Mouse (Mus musculus) forebrain, embryonic 12.5 days (tissue): ENCODE results near the gene Mctp1. TPM values are rescaled to one million over a fixed set of nuclear protein-coding genes. Genes with fewer than 3 reads are reported as not detected.

Experiments used
- ATAC-seq: fragments of 200-750 bp; cut with Nextera tagmentation; 2 replicates; pipeline ENCODE4 v1.8.0; 2017; ENCODE audit warnings: moderate TSS enrichment; ENCODE audit not compliant: low FRiP score
- H3K27ac ChIP-seq: fragments of 300-500 bp; sonication (generic); 2 replicates; pipeline ENCODE4 v1.5.1; 2016; ENCODE audit warnings: mild to moderate bottlenecking
- H3K27me3 ChIP-seq: fragments of 300-500 bp; sonication (generic); 2 replicates; pipeline ENCODE4 v1.6.1; 2016; ENCODE audit warnings: mild to moderate bottlenecking
- H3K36me3 ChIP-seq: fragments of 300-500 bp; sonication (generic); replicated peaks from 2 replicates; pipeline ENCODE4 v1.6.1; 2016; ENCODE audit warnings: mild to moderate bottlenecking
- H3K4me1 ChIP-seq: fragments of 300-500 bp; sonication (generic); 2 replicates; pipeline ENCODE4 v1.6.1; 2016
- H3K4me2 ChIP-seq: fragments of 300-500 bp; sonication (generic); 2 replicates; pipeline ENCODE4 v1.6.1; 2016; ENCODE audit warnings: mild to moderate bottlenecking, moderate library complexity
- H3K4me3 ChIP-seq: fragments of 300-500 bp; sonication (generic); replicated peaks from 2 replicates; pipeline ENCODE4 v1.5.1; 2016; ENCODE audit warnings: mild to moderate bottlenecking
- H3K9ac ChIP-seq: fragments of 300-500 bp; sonication (generic); 2 replicates; pipeline ENCODE4 v1.6.1; 2016; ENCODE audit warnings: mild to moderate bottlenecking
- H3K9me3 ChIP-seq: fragments of 300-500 bp; sonication (generic); 2 replicates; pipeline ENCODE4 v1.6.1; 2016
- WGBS: fragments of 180-500 bp; shearing (Covaris S2); methylation state at CpG from one replicate; pipeline ENCODE4 v1.1.7; 2016; 5-methylcytosine and 5-hydroxymethylcytosine counted together
- polyA plus RNA-seq: library from polyadenylated mRNA; unstranded; fragments of >200 nt; fragmentation: Nextera tagmentation; extraction: Ambion mirVana; gene quantifications from 2 replicates; pipeline ENCODE4 v1.2.1, GENCODE M21; 2016

Mctp1 gene
- polyA plus RNA-seq, 1 experiment from 2014 or later, result 5.6 TPM

- peak; percentile 48 for ATAC-seq
- H3K4me2 ChIP-seq, result no peak overlapping the region
- 0 out of 2 replicates have a peak overlapping the region, but pooled peaks have one; percentile 42 for H3K27ac ChIP-seq
- H3K9ac ChIP-seq, result no peak overlapping the region
- H3K4me1 ChIP-seq, result peaks cover 19% of the 10 kb centered on the region
- H3K9me3 ChIP-seq, result no peaks in the 10 kb centered on the region
- H3K4me3 ChIP-seq, result no peak overlapping the region
- WGBS, result 5% methylated on average over 1 of the region's 1 CpGs
- no peaks in the 10 kb centered on the region for H3K36me3 ChIP-seq
- peaks cover 10% of the 10 kb centered on the region for H3K27me3 ChIP-seq
These were observed 424.6 kb downstream of the Mctp1 start for GRCm38 (mm10) chr13:76808871-76809390.

DNA sequence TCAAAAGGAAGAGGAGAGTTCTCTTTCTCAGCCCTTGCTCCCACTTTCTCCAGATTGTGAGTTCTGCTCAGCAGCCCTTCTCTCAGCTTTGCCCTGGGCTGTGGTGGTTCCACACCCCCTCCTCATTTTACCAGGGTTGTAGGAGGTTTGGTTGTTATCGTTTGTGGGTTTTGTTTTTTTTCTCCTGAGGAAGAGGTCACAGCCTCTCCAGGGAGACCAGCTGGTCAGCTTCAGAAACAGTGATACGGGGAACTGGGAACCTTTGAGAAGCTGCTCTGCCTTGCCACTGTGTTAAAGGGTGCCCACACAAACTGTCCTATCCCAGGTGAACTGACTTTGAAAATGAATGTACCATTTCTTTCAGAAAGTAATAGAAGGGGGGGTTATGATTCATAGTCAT is 425.5 kb downstream of the Mctp1 start:
- Histone ChIP-seq H3K36me3 (no peaks in the 10 kb centered on the region), H3K4me3 (no peak overlapping the region), H3K27me3 (peaks cover 10% of the 10 kb centered on the region), H3K9ac (0 out of 2 replicates have a peak overlapping the region, but pooled peaks have one; percentile 17), H3K27ac (peak overlapping the region; percentile 70), H3K9me3 (no peaks in the 10 kb centered on the region), H3K4me1 (peaks cover 18% of the 10 kb centered on the region), H3K4me2 (0 out of 2 replicates have a peak overlapping the region, but pooled peaks have one; percentile 21)
- ATAC-seq, result peak; percentile 36; the same call in 1 of the 2 replicates
- WGBS, result 5% methylated on average over 2 of the region's 2 CpGs

GRCm38 (mm10) chr13:76810496-76810939 is 426.2 kb downstream of the Mctp1 start:
- Histone ChIP-seq H3K4me2 (peak overlapping the region; percentile 30), H3K27me3 (peaks cover 10% of the 10 kb centered on the region)

DNA sequence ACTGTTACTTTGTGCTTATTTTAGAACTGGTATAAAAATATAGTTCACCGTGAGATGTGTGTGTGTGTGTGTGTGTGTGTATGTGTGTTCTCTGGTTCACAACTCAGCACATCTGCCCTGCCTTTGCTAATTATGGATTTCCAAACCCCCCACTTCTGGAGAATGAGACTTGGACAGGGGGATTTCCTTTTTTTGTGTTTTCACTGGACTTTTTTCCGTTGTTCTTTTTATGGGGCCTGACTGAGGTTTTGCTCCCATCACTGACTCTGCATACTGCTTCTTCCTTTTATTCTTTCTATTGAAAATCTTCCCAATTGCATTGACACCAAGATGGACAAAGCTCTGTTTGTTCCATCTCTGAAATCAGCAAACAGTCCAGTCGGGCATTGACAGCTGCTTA is 438.7 kb downstream of the Mctp1 start:
- Histone ChIP-seq H3K4me2 (no peak overlapping the region), H3K4me1 (peaks cover 16% of the 10 kb centered on the region), H3K9me3 (no peaks in the 10 kb centered on the region), H3K9ac (no peak overlapping the region), H3K36me3 (no peaks in the 10 kb centered on the region), H3K27ac (no peak overlapping the region), H3K27me3 (no peaks in the 10 kb centered on the region), H3K4me3 (no peak overlapping the region)
- 35% methylated on average over 3 of the region's 3 CpGs for WGBS
- ATAC-seq, result no peak

More at GRCm38 (mm10) chr13:76810496-76810939, 426.2 kb downstream of the Mctp1 start:
- Histone ChIP-seq H3K4me3 (no peak overlapping the region), H3K36me3 (no peaks in the 10 kb centered on the region), H3K9me3 (no peaks in the 10 kb centered on the region), H3K9ac (no peak overlapping the region), H3K27ac (peak overlapping the region; percentile 50; the same call in 1 of the 2 replicates), H3K4me1 (peaks cover 18% of the 10 kb centered on the region)
- under 1% methylated on average over 7 of the region's 7 CpGs for WGBS
- peak; percentile 88 for ATAC-seq

DNA sequence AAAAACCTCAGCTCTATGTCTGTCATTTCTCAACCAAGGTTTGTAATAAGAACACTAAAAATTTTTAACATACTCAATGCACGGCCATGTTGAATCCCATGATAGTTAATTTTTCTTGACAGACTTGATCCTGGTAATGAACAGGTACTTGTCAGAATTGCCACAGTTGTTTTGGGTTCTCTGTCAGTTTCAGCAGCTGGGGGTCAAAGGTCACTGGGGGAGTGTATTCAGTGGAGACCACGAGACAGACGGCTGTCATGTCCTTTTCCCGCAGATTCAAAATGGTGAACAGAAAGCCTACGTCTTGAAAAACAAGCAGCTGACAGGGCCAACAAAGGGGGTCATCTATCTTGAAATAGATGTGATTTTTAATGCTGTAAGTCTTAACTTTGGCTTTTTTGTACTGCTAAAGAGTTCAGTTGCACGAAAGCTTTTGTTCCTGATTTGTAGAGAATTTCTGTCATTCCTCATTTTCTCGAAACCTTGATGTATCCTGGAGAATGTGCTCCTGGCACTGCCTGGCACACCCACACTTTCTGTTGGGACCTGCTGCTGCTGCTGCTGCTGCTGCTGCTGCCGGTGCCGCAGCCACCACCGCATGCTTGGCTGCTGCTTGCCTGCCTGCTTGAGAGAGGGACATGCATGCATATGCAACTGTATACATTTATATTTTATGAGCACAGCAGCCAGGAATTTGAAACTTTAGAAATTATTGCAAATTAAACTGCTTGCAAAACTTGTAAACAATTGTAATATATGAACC is 440.8 kb downstream of the Mctp1 start:
- H3K4me1 ChIP-seq, result peaks cover 16% of the 10 kb centered on the region
- 27% methylated on average over 10 of the region's 10 CpGs for WGBS
- no peak overlapping the region for H3K4me3 ChIP-seq
- H3K36me3 ChIP-seq, result no peaks in the 10 kb centered on the region
- H3K27me3 ChIP-seq, result no peaks in the 10 kb centered on the region
- H3K27ac ChIP-seq, result peak overlapping the region; percentile 70
- no peaks in the 10 kb centered on the region for H3K9me3 ChIP-seq
- H3K9ac ChIP-seq, result no peak overlapping the region
- peak overlapping the region; percentile 13; the same call in 1 of the 2 replicates for H3K4me2 ChIP-seq
- ATAC-seq, result peak; percentile 69

- Histone ChIP-seq H3K4me3 (no peak overlapping the region), H3K27me3 (no peaks in the 10 kb centered on the region), H3K36me3 (no peaks in the 10 kb centered on the region), H3K4me2 (peak overlapping the region; percentile 17; the same call in 1 of the 2 replicates), H3K9ac (no peak overlapping the region), H3K27ac (no peak overlapping the region), H3K9me3 (no peaks in the 10 kb centered on the region), H3K4me1 (peaks cover 12% of the 10 kb centered on the region)
- WGBS, result 69% methylated on average over 3 of the region's 3 CpGs
- no peak for ATAC-seq
These were observed 443.4 kb downstream of the Mctp1 start for GRCm38 (mm10) chr13:76827738-76828137.

- Histone ChIP-seq H3K4me2 (no peak overlapping the region), H3K9ac (no peak overlapping the region), H3K27ac (no peak overlapping the region), H3K4me1 (no peaks in the 10 kb centered on the region), H3K36me3 (no peaks in the 10 kb centered on the region), H3K27me3 (no peaks in the 10 kb centered on the region), H3K4me3 (no peak overlapping the region), H3K9me3 (no peaks in the 10 kb centered on the region)
- WGBS, result 78% methylated on average over 3 of the region's 3 CpGs
- ATAC-seq, result no peak
These were observed 453.7 kb downstream of the Mctp1 start for GRCm38 (mm10) chr13:76838031-76838430.

DNA sequence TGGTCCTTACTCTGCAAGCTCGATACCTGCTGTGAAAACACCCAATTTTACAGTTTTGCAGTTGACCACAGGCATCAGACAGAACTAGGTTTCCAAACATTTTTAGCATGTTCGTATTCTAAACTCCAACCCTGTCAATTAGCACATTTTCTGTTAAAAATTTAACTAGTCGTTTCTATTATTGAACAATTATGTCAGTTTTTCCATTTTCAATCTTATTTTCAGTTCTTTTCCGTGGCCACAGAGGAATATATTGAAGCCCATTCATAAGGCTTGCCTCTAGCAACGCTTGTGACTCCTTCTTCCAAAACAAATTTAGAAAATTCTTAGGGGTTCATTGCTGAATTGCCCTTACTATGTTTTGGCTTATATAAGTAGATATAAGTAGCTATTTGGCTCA is 456.4 kb downstream of the Mctp1 start:
- no peaks in the 10 kb centered on the region for H3K36me3 ChIP-seq
- no peaks in the 10 kb centered on the region for H3K9me3 ChIP-seq
- WGBS, result 80% methylated on average over 5 of the region's 5 CpGs
- H3K27ac ChIP-seq, result no peak overlapping the region
- no peak for ATAC-seq
- no peaks in the 10 kb centered on the region for H3K4me1 ChIP-seq
- H3K9ac ChIP-seq, result no peak overlapping the region
- H3K4me2 ChIP-seq, result no peak overlapping the region
- H3K27me3 ChIP-seq, result no peaks in the 10 kb centered on the region
- H3K4me3 ChIP-seq, result no peak overlapping the region

DNA sequence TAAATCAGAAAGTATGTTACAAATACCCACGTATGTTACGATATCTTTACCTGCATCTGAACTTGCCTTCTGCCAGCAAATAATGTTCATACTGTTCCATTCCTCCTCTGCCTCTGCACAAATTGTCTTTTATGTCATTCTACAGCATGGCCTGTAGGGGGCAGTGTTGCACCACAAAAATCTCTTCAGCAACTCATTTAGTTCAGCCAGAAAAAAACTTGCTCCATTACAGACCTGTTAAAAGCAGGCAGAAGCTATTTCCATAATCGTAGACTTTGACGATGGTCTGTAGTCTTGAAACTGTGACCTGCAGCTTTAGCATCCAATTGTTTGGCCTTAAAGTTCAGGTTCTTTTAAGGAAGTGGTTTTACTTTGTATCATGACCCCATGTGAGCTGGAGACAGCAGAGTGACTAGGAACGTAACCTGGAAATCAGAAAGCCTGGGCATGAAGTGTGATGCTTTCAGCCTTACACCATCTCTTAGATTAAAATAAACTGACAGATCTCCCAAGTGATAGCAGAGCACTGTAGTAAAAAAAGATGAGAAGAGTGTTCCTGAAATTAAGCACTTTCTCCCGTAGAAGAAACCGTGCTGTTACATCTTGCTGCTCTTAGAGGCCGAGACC is 460.4 kb downstream of the Mctp1 start:
- WGBS, result 52% methylated on average over 8 of the region's 8 CpGs
- Histone ChIP-seq H3K4me2 (no peak overlapping the region), H3K27ac (no peak overlapping the region), H3K4me1 (peaks cover 7% of the 10 kb centered on the region), H3K27me3 (no peaks in the 10 kb centered on the region), H3K4me3 (no peak overlapping the region), H3K9me3 (no peaks in the 10 kb centered on the region), H3K9ac (no peak overlapping the region), H3K36me3 (no peaks in the 10 kb centered on the region)
- ATAC-seq, result peak; percentile 68; the same call in 1 of the 2 replicates

DNA sequence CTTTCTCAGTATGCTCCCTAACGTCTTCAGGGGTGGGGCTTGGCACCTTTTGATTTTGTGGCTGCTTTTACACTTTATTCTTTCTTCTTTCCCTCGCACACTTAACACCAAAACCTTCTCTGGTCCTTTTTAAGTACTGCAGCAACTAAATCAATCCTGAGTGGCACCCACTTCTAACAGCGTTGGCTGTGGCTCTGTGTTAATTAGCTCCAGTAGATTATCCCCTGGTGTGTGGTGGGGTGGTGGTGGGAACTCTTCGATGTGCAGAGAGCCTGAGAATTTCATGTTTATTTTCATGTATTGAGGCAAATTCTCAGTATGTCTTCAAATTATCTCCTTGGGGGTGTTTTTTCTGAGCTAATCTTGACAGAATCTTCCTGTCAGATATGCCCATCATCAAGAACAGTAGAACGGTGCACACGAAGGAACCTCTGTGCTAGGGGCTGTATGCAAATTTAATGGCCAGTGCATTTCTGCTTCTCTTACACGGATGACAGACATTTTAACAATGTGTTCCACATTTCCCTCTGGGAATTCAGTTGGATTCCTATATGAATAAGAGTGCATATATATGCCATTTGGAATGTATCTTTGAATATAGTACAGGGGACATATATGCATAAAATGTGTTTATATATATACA is 466.2 kb downstream of the Mctp1 start:
- H3K27ac ChIP-seq, result peak overlapping the region; percentile 38
- peak; percentile 66; the same call in 1 of the 2 replicates for ATAC-seq

DNA sequence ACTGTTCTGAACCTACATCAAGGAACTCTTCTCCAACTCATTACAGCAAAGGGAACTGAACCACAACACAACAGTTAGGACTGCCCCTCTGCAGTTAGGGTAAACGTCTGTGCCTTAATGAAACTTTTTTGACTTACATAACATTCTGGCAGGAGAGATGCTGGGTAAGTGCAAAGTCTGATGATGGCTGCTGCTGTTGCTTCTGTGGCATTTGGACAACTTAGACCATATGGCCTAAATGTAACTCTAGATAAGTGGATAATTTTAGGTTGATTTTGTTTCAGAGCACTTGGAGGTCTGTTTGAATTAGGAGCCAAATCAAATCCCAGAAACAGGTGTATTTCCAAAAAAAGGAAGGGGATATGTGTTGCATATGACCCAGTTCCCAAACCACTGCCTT is 470.0 kb downstream of the Mctp1 start:
- no peaks in the 10 kb centered on the region for H3K9me3 ChIP-seq
- peaks cover 24% of the 10 kb centered on the region for H3K4me1 ChIP-seq
- no peaks in the 10 kb centered on the region for H3K36me3 ChIP-seq
- no peak overlapping the region for H3K27ac ChIP-seq
- no peaks in the 10 kb centered on the region for H3K27me3 ChIP-seq
- ATAC-seq, result no peak
- 71% methylated on average over 1 of the region's 1 CpGs for WGBS
- H3K4me2 ChIP-seq, result no peak overlapping the region
- no peak overlapping the region for H3K4me3 ChIP-seq
- no peak overlapping the region for H3K9ac ChIP-seq

More for the DNA sequence above, 466.2 kb downstream of the Mctp1 start:
- Histone ChIP-seq H3K9ac (no peak overlapping the region), H3K27me3 (no peaks in the 10 kb centered on the region), H3K9me3 (no peaks in the 10 kb centered on the region), H3K4me2 (no peak overlapping the region), H3K4me1 (peaks cover 25% of the 10 kb centered on the region), H3K4me3 (no peak overlapping the region), H3K36me3 (no peaks in the 10 kb centered on the region)
- 22% methylated on average over 7 of the region's 7 CpGs for WGBS

- Histone ChIP-seq H3K27me3 (no peaks in the 10 kb centered on the region), H3K4me1 (peaks cover 24% of the 10 kb centered on the region), H3K4me2 (no peak overlapping the region), H3K9ac (no peak overlapping the region), H3K27ac (no peak overlapping the region), H3K36me3 (no peaks in the 10 kb centered on the region), H3K9me3 (no peaks in the 10 kb centered on the region), H3K4me3 (no peak overlapping the region)
- WGBS, result 85% methylated on average over 3 of the region's 3 CpGs
- no peak for ATAC-seq
These were observed 470.7 kb downstream of the Mctp1 start for GRCm38 (mm10) chr13:76855021-76855420.
